Mouse (Mus musculus) sigmoid colon, adult 10 weeks (tissue): ENCODE results near the gene Chic1. TPM values are rescaled to one million over a fixed set of nuclear protein-coding genes. Genes with fewer than 3 reads are reported as not detected.

Source experiments
- polyA plus RNA-seq: library from polyadenylated mRNA; stranded (reverse); fragments of 350-450 nt; fragmentation: Illumina TruSeq; extraction: RNeasy Lipid Tissue Mini Kit (QIAGEN cat#74804); gene quantifications from one replicate; pipeline ENCODE4 v1.2.3, GENCODE M21; 2014; ENCODE audit warnings: low read depth, low replicate concordance

The Chic1 gene
- polyA plus RNA-seq = 22.4 TPM

DNA sequence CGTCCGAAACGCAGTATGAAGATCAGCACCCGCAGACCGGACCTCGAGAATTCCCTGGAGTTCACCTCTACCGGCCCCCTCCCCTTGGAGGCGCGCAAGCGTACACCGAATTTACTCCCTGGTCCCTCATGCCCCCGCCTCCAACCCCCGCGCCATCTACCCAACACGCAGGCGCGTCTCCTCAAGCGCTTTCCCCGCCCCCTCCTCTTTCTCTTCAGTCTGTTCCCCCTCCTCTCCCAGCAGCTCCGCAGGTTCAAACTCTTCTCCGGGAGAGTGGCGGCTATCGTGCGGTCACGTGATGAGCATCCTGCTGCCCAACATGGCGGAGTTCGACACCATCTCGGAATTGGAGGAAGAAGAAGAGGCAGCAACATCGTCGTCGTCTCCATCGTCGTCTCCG lies at the start of gene Chic1:
Chic1 (plus strand) TSS at position 190 of the 400 bp plus-strand sequence.

DNA sequence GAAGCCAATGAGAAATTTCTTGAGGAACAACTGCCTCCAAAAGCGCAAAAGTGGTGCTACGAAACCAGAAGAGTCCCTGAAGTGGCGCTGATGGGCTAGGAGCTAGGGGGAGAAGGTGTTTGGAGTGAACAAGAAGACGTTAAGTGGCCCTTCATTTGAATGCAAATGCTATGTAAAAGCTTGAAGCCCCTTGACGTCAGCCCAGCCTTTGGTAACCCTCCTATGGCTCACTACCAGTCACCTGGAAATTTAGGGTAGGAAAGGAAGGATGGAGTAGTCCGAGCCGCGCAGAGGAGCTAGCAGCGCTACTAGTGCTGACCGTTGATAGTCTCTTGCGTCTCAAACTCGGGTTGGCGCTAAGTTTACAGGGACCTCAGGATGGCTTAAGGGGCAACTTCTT lies 35.1 kb upstream of the Chic1 start, which contains the start of gene Cdx4:
Cdx4 (plus strand) TSS at position 253 of the 400 bp plus-strand sequence.

DNA sequence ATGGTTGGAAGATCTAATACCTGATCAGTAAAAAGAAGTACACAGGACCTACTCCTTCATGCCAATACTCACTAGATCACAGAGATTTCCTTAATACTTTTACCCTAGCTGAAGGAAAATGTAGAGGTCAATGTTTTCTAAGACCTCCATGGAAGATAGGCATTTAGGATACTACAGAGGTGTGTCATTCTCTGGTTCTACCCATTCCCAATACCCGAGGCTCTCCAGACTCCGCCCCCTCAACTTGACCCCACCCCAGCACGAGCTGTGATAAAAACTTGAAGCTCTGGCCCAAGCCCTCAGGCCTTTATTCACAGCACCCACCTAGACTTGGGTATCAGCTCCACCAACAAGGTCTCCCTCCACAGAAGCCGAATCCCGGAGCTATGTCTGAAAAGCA lies 57.9 kb downstream of the Chic1 start, which contains the start of gene Tsx:
Tsx (plus strand) TSS at position 301 of the 400 bp plus-strand sequence.

DNA sequence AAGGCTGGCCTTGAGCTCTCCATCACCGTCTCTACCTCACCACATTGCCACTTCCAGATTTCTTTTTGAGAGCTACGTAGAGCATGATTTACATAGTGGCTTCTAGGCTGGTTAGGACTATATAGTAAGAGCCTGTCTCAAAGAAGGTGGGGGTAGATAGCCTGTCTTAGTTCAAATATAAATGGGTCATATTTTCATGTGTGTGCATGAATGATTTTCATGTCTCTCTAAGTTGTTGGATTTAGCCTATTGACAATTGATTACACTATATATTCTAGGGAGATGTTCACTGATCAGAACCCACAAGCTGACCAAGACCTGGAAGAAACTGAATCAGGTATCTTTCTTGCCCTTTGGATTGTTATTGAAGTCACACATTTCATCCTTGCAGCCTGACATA lies 65.4 kb downstream of the Chic1 start, which contains the start of gene Gm26992:
Gm26992 (plus strand) TSS at position 301 of the 400 bp plus-strand sequence.

Other genes with a start within 250 kb of the Chic1 start
- gene Nap1l2, start 169.8 kb upstream of the Chic1 start, polyA plus RNA-seq = 1.3 TPM
- gene Cdx4, start 35.1 kb upstream of the Chic1 start, polyA plus RNA-seq = not detected
- gene Tsx, start 58.0 kb downstream of the Chic1 start, polyA plus RNA-seq = not detected
- gene Gm26992, start 65.5 kb downstream of the Chic1 start, polyA plus RNA-seq = not detected